Mouse (Mus musculus): Measurements from ENCODE around the gene Sox6. TPM values are rescaled to one million over a fixed set of nuclear protein-coding genes. Genes with fewer than 3 reads are reported as not detected.

Sox6 gene
- polyA plus RNA-seq, 1 experiment from 2014 or later, result 149 TPM

DNA sequence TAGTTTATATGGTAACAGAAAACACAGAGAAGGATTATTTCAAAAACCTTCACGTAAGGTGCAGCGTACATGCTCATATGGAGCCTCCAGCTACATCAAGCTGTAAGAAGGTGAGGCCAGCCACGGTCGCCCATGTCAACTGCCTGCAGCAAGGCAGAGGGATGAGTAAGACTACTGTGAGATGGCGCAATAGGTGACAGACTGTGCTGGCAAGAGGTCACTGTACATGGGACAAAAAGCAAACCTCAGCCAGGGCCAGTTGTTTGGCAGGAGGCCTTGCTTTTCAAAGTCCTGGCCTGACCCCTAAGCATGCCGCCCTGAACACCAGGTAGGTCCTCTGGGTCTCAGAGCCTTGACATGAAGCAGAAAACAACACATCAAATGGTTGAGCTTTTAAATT, 194.2 kb downstream of the Sox6 start:
- no peak overlapping the region for H3K4me3 ChIP-seq
- no peak overlapping the region for H3K27ac ChIP-seq
- H3K9me3 ChIP-seq (replicated peaks), result no peaks in the 10 kb centered on the region
- H3K36me3 ChIP-seq (ENCODE audit: poor library complexity, severe bottlenecking), result no peaks in the 10 kb centered on the region
- no peaks in the 10 kb centered on the region for H3K27me3 ChIP-seq
- 94% methylated on average over 6 of the region's 6 CpGs for WGBS
- H3K4me1 ChIP-seq, result peaks cover 5% of the 10 kb centered on the region; the same call in 1 of the 2 replicates
- no peak for ATAC-seq
- H3K9ac ChIP-seq, result no peak overlapping the region
- H3K4me2 ChIP-seq, result no peak overlapping the region

DNA sequence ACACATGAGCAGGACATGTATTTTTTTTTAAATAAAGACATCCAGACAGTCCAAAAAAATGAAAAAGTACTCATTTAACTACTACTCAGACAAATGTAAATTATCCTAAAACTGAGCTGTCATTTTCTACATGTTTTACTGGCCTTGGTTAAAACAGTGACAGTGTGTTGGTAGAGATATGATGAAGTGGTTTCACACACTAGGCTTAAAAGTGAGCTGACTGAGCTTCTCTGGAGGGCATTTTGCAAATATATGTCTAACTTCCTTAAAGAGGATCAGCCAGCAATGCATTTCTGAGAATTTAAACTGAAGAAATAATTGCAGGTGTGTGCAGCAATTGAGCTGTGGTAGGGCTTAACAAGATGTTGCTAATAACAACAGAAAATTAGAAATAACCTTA, 196.3 kb downstream of the Sox6 start:
- H3K27ac ChIP-seq, result no peak overlapping the region
- H3K9ac ChIP-seq, result no peak overlapping the region
- no peaks in the 10 kb centered on the region for H3K36me3 ChIP-seq (ENCODE audit: poor library complexity, severe bottlenecking)
- H3K4me2 ChIP-seq, result no peak overlapping the region
- no peaks in the 10 kb centered on the region for H3K9me3 ChIP-seq (replicated peaks)
- no peaks in the 10 kb centered on the region for H3K27me3 ChIP-seq
- no peak for ATAC-seq
- no peak overlapping the region for H3K4me3 ChIP-seq
- H3K4me1 ChIP-seq, result no peaks in the 10 kb centered on the region

DNA sequence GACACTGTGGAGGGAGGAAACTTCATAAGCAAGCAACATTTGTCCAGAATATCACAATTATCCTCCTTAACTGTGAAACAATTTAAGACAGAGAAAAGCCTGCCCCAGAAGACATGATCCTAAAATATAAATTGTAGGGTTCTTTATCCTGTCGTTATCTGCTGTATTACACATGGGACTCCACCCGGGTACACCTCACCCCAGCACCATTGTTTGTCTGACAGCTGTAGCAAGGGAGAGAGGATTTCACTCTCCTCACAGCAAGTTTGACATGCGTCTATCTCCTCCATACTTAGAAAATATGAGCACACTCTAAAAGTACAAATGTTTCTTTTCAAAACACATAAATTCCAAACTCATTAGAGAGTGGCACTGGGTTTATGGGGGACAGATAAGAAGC, 198.0 kb downstream of the Sox6 start:
- H3K4me1 ChIP-seq, result no peaks in the 10 kb centered on the region
- H3K36me3 ChIP-seq (ENCODE audit: poor library complexity, severe bottlenecking), result no peaks in the 10 kb centered on the region
- H3K4me3 ChIP-seq, result no peak overlapping the region
- H3K27me3 ChIP-seq, result no peaks in the 10 kb centered on the region
- no peak overlapping the region for H3K9ac ChIP-seq
- ATAC-seq, result no peak
- no peak overlapping the region for H3K27ac ChIP-seq
- no peaks in the 10 kb centered on the region for H3K9me3 ChIP-seq (replicated peaks)
- no peak overlapping the region for H3K4me2 ChIP-seq
- WGBS, result 60% methylated on average over 3 of the region's 3 CpGs

DNA sequence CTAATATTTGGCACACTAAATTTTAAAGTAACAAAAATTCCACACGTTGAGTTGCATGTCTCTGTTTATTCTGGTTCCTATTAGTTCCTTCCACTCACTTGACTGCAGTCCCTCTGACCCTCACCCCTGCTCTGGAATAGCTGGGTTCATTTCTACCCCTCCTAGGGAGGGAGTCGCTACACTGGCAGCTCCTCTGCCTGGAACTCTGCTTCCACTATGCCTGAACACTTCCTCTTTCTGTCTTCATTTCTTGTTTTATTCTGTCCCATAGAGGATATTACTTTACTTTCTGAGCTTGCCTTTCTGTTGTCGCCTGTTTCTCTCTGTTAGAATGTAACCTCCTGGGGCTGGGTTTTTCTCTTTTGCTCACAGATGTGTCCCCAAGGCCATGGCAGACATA, 203.6 kb downstream of the Sox6 start:
- no peak overlapping the region for H3K9ac ChIP-seq
- H3K4me1 ChIP-seq, result peaks cover 35% of the 10 kb centered on the region
- no peaks in the 10 kb centered on the region for H3K9me3 ChIP-seq (replicated peaks)
- no peak overlapping the region for H3K4me2 ChIP-seq
- 84% methylated on average over 3 of the region's 3 CpGs for WGBS
- H3K36me3 ChIP-seq (ENCODE audit: poor library complexity, severe bottlenecking), result no peaks in the 10 kb centered on the region
- H3K27me3 ChIP-seq, result no peaks in the 10 kb centered on the region
- H3K27ac ChIP-seq, result no peak overlapping the region
- H3K4me3 ChIP-seq, result no peak overlapping the region
- no peak for ATAC-seq

DNA sequence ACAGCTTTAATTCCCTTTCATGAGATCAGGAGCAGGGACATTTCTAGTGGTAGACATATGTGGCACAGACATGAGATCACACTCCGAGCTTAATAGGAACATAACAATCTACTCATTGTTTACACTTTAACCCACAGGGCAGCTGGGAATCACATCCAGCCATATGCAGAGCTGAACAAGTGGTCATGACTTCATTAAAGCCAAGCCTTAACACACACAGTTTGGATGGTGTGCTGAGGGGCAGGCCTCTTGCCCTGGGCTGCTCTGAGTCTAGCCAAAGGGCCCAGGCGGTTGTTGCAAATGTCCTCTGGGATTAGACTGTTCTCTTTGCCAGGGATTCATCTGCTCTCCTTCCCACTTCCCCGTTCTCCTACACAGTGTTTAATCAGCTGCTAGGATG, 204.9 kb downstream of the Sox6 start:
- 32% methylated on average over 3 of the region's 3 CpGs for WGBS
- peak; percentile 45; the same call in 1 of the 2 replicates for ATAC-seq
- Histone ChIP-seq H3K4me1 (peaks cover 40% of the 10 kb centered on the region), H3K9me3 (replicated peaks) (no peaks in the 10 kb centered on the region), H3K4me2 (no peak overlapping the region), H3K4me3 (no peak overlapping the region), H3K36me3 (ENCODE audit: poor library complexity, severe bottlenecking) (no peaks in the 10 kb centered on the region), H3K27me3 (no peaks in the 10 kb centered on the region), H3K9ac (no peak overlapping the region), H3K27ac (no peak overlapping the region)

DNA sequence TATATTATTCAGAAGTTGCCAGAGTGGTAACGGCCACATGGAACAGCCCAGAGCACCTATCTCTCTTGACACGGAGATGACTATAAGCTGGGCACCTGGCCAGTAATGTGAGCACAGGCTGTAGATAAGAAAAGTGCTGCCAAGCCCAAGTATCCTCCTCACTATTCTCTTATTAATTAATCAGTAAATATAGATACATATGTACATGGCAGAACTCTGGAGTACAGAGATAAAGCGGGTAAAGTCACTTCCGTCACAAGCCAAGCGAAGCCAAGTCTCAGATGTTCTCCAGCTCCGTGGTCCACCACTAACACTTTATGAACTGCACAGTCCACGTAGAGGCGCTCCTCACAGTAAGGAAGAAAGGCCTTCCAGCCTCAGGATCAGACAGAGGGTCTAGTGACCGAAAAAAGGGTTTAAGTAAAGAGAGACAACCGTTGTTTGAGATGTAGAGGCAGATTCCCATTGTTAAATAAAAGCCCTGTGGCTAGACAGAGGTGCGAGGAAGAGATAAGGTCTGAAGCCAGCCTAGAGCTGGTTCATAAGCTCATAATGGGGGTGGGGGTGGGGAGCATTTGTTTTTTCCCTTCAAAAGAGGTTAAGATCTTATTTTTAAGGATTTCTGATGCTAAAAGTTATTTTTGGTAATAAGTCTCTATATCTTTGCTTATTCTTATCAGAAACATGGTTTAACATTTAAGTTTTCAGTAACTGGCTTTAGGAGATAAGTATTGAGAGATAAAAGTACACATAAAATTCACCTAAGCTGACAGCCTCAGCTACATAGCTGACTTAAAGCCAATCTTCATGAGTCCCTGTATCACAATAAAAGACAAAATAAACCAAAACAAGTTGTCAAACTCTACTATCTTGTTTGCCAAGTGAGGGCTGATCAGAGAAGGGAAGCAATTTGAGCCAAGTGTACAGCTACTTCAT, 207.4 kb downstream of the Sox6 start:
- no peaks in the 10 kb centered on the region for H3K27me3 ChIP-seq
- 78% methylated on average over 11 of the region's 11 CpGs for WGBS
- no peak for ATAC-seq
- no peak overlapping the region for H3K9ac ChIP-seq
- H3K27ac ChIP-seq, result no peak overlapping the region
- peaks cover 64% of the 10 kb centered on the region for H3K4me1 ChIP-seq
- H3K36me3 ChIP-seq (ENCODE audit: poor library complexity, severe bottlenecking), result no peaks in the 10 kb centered on the region
- no peak overlapping the region for H3K4me2 ChIP-seq
- no peak overlapping the region for H3K4me3 ChIP-seq
- H3K9me3 ChIP-seq (replicated peaks), result no peaks in the 10 kb centered on the region

DNA sequence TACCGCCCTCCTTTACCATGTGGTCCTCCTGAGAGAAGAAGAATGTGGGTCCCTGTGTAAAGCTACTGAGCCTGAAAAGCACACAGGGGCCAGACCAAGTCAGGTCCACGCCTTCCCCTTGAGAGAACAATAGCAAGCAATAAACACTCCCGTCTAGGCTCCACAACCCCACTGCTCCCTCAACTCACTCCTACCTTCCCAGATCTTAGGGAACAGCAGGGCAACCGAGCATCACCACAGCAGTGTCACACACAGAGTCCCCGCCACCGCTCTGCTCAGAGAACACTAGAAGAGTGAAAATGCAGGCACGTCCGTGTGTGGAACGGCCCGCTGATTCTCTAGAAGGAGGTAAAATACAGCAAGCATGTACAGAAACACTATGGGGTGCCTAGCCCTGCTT, 208.2 kb downstream of the Sox6 start:
- peak; percentile 30; the same call in 1 of the 2 replicates for ATAC-seq
- H3K9me3 ChIP-seq (replicated peaks), result no peaks in the 10 kb centered on the region
- H3K9ac ChIP-seq, result no peak overlapping the region
- peaks cover 72% of the 10 kb centered on the region for H3K4me1 ChIP-seq
- no peaks in the 10 kb centered on the region for H3K27me3 ChIP-seq
- H3K4me3 ChIP-seq, result no peak overlapping the region
- no peak overlapping the region for H3K27ac ChIP-seq
- WGBS, result 16% methylated on average over 10 of the region's 10 CpGs
- H3K4me2 ChIP-seq, result peak overlapping the region; percentile 0; the same call in 1 of the 2 replicates
- H3K36me3 ChIP-seq (ENCODE audit: poor library complexity, severe bottlenecking), result no peaks in the 10 kb centered on the region

DNA sequence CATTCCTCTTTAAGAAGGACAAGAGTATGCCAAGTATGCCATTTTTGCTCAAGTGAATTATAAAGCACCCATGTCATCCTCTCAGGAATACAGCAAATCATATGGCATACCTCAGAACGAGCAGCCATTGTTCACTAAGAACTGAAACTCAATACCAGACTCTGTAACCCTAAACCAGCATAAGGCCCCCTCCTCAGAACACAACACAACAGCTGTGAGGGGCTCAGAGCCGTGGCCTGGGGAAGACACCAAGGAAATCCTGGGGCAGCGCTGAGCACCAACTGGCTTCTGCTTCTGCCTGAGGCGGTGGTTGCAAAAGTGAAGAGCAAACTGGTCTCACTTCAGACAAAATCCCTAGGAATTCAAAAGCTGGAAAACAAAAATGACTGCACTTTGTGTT, 208.8 kb downstream of the Sox6 start:
- H3K27ac ChIP-seq, result no peak overlapping the region
- no peak overlapping the region for H3K9ac ChIP-seq
- no peaks in the 10 kb centered on the region for H3K27me3 ChIP-seq
- ATAC-seq, result no peak
- H3K36me3 ChIP-seq (ENCODE audit: poor library complexity, severe bottlenecking), result no peaks in the 10 kb centered on the region
- H3K9me3 ChIP-seq (replicated peaks), result no peaks in the 10 kb centered on the region
- WGBS, result 12% methylated on average over 4 of the region's 4 CpGs
- H3K4me3 ChIP-seq, result no peak overlapping the region
- H3K4me1 ChIP-seq, result peaks cover 75% of the 10 kb centered on the region
- no peak overlapping the region for H3K4me2 ChIP-seq

DNA sequence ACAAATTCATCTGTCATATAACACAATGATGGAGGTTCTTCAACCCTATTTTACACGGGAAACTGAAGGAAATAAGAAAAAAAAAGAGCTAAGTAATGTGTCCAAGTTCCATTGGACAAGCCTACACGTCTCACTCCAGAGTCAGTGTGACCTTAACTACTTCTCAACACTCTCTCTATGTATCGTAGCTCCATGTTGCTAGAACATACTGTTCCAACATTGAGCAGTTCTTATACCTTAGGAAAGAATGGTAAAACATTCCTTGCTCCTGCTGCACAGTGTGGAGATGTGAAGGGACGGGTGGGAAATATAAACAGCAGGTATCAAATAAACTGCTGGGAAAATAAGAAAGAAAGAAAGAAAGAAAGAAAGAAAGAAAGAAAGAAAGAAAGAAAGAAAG, 209.3 kb downstream of the Sox6 start:
- 81% methylated on average over 4 of the region's 4 CpGs for WGBS
- H3K4me1 ChIP-seq, result peaks cover 76% of the 10 kb centered on the region

DNA sequence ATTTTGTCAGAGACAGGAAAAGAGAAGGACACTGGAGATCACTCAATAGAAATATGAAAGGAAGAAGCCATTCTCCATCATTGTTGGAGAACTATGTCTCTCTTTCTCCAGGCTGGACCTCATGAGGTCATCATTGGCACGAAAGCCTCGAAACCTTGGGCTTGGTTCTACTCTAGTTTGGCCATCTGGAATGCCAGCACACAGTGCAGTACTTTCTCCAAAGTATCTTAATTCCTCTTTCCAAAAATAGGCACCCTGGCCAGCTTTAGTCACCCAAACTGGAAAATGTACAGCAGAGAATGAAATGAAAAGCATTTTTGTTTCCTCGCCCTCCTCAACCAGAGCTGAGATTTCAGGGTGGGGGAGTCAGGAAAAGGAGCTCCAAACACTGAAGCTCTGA, 213.3 kb downstream of the Sox6 start:
- ATAC-seq, result peak; percentile 46; the same call in 1 of the 2 replicates
- peak overlapping the region; percentile 71 for H3K27ac ChIP-seq
- no peak overlapping the region for H3K4me2 ChIP-seq
- H3K36me3 ChIP-seq (ENCODE audit: poor library complexity, severe bottlenecking), result no peaks in the 10 kb centered on the region
- no peak overlapping the region for H3K4me3 ChIP-seq
- WGBS, result 57% methylated on average over 3 of the region's 3 CpGs
- no peak overlapping the region for H3K9ac ChIP-seq
- no peaks in the 10 kb centered on the region for H3K27me3 ChIP-seq
- no peaks in the 10 kb centered on the region; the same call in 1 of the 2 replicates for H3K9me3 ChIP-seq (replicated peaks)
- peaks cover 67% of the 10 kb centered on the region for H3K4me1 ChIP-seq

More for the DNA sequence above, 209.3 kb downstream of the Sox6 start:
- Histone ChIP-seq H3K9ac (no peak overlapping the region), H3K4me3 (no peak overlapping the region), H3K4me2 (no peak overlapping the region), H3K9me3 (replicated peaks) (no peaks in the 10 kb centered on the region), H3K36me3 (ENCODE audit: poor library complexity, severe bottlenecking) (no peaks in the 10 kb centered on the region), H3K27me3 (no peaks in the 10 kb centered on the region), H3K27ac (no peak overlapping the region)
- ATAC-seq, result no peak

DNA sequence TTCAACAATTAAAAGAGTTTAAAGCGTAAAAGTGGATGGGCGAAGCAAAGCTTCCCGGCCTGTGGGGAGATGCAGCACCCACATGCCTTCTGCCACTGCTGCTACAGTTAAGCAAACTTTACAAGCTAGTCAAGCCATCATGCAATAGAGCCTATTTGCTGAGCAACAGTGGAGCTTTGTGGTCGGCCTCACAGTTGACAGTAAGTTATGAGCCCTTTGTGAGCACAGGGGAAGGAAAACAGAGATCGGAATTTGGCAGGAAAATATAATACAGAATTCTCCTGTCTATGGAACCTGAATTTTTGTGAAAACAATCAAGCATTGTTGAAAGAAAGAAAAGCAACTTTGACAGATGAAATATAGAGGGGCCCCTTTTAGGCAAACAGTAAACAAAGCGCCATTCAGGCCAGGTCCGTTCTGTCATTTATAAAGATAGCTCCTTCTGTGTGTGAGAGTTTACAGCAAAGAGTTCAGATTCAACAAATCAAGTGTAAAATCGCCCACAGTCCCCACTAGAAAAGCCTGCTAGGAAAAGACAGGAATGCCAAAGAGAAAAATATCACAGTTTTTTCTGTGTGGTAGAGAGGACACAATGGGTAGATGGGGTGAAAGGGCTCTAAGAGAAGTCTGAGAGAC, 213.9 kb downstream of the Sox6 start:
- Histone ChIP-seq H3K36me3 (ENCODE audit: poor library complexity, severe bottlenecking) (no peaks in the 10 kb centered on the region), H3K9me3 (replicated peaks) (no peaks in the 10 kb centered on the region; the same call in 1 of the 2 replicates), H3K4me3 (no peak overlapping the region), H3K4me2 (peak overlapping the region; percentile 33), H3K27ac (peak overlapping the region; percentile 71), H3K9ac (no peak overlapping the region), H3K27me3 (no peaks in the 10 kb centered on the region), H3K4me1 (peaks cover 62% of the 10 kb centered on the region)
- WGBS, result 23% methylated on average over 8 of the region's 8 CpGs
- peak; percentile 24; the same call in 1 of the 2 replicates for ATAC-seq

DNA sequence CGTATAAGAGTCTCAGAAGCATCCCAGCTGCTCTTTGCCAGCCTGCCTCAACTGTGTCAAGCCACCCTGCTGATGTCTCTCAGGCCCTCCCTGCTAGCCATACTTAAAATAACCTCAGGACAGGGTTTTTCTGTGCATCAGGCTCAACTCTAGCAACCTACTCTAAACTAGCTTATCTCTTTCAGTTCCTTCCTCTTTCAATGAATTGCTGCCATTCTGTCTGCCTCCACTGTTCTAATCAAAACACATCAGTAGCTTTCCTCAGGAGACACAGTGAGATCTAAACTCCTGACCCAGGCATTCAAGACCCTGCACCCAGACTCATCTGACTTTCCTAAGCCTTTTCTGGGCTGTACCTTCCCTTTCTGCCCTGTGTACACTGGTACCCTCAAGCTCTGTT, 219.5 kb downstream of the Sox6 start:
- no peaks in the 10 kb centered on the region for H3K36me3 ChIP-seq (ENCODE audit: poor library complexity, severe bottlenecking)
- 68% methylated on average over 1 of the region's 1 CpGs for WGBS

More for the DNA sequence above, 219.5 kb downstream of the Sox6 start:
- H3K27me3 ChIP-seq, result no peaks in the 10 kb centered on the region
- H3K4me3 ChIP-seq, result no peak overlapping the region
- no peak for ATAC-seq
- H3K9me3 ChIP-seq (replicated peaks), result no peaks in the 10 kb centered on the region; the same call in 1 of the 2 replicates
- peaks cover 15% of the 10 kb centered on the region for H3K4me1 ChIP-seq
- H3K4me2 ChIP-seq, result no peak overlapping the region
- no peak overlapping the region for H3K9ac ChIP-seq
- no peak overlapping the region for H3K27ac ChIP-seq
